Mouse (Mus musculus): ENCODE measurements around the gene Styx.
"Not testable (repeated sequence)": the region's sequence is repeated elsewhere in the genome, so short reads cannot be mapped to it uniquely, and the experiment has no call there.

Styx gene

GRCm38 (mm10) chr14:45439387-45439786 lies 88.5 kb downstream of the Styx start:
- no peak for DNase-seq

GRCm38 (mm10) chr14:45441291-45441690 lies 90.4 kb downstream of the Styx start:
- DNase-seq: no peak

- DNase-seq: no peak
Measured at GRCm38 (mm10) chr14:45442781-45443560, 92.1 kb downstream of the Styx start.

- DNase-seq: no peak
Measured at GRCm38 (mm10) chr14:45444870-45445269, 94.0 kb downstream of the Styx start.

- DNase-seq: no peak
Measured at GRCm38 (mm10) chr14:45445445-45445844, 94.6 kb downstream of the Styx start.

GRCm38 (mm10) chr14:45446777-45447176 lies 95.9 kb downstream of the Styx start:
- DNase-seq: peak; percentile 47

- DNase-seq: no peak
Measured at GRCm38 (mm10) chr14:45451090-45451489, 100.2 kb downstream of the Styx start.

- peak; percentile 47 for DNase-seq
Measured at GRCm38 (mm10) chr14:45452148-45452547, 101.3 kb downstream of the Styx start.

- peak; percentile 88 for DNase-seq
Measured at GRCm38 (mm10) chr14:45452861-45453512, 102.1 kb downstream of the Styx start.

GRCm38 (mm10) chr14:45453538-45454233 lies 102.8 kb downstream of the Styx start:
- peak; percentile 61 for DNase-seq

- DNase-seq: no peak
Measured at GRCm38 (mm10) chr14:45455651-45456501, 105.0 kb downstream of the Styx start.

GRCm38 (mm10) chr14:45456502-45456846 lies 105.6 kb downstream of the Styx start:
- peak; percentile 49 for DNase-seq

GRCm38 (mm10) chr14:45457003-45457402 lies 106.1 kb downstream of the Styx start:
- DNase-seq: no peak

GRCm38 (mm10) chr14:45459877-45460276 lies 109.0 kb downstream of the Styx start:
- no peak for DNase-seq

- no peak for DNase-seq
Measured at GRCm38 (mm10) chr14:45460491-45460890, 109.6 kb downstream of the Styx start.

GRCm38 (mm10) chr14:45461945-45462344 lies 111.1 kb downstream of the Styx start:
- DNase-seq: no peak

- no peak for DNase-seq
Measured at GRCm38 (mm10) chr14:45462374-45462773, 111.5 kb downstream of the Styx start.

GRCm38 (mm10) chr14:45462875-45463475 lies 112.1 kb downstream of the Styx start:
- DNase-seq: no peak

- peak; percentile 76 for DNase-seq
Measured at GRCm38 (mm10) chr14:45463599-45463998, 112.7 kb downstream of the Styx start.

GRCm38 (mm10) chr14:45464036-45465035 lies 113.4 kb downstream of the Styx start:
- no peak for DNase-seq

GRCm38 (mm10) chr14:45466371-45466770 lies 115.5 kb downstream of the Styx start:
- DNase-seq: not testable (repeated sequence)

Data from kidney, adult 9 months (tissue).